Mouse (Mus musculus) CH12.LX (cell line): ENCODE data around the gene Zfp212. TPM values are rescaled to one million over a fixed set of nuclear protein-coding genes. Genes with fewer than 3 reads are reported as not detected.

Experiments
- DNase-seq: peaks from one replicate; pipeline ENCODE4 v3.0.0-alpha.2; 2013; ENCODE audit errors: extremely low read depth
- H3K27ac ChIP-seq: 2 replicates; pipeline ENCODE4 v1.5.1; 2012; ENCODE audit warnings: low read depth, mild to moderate bottlenecking, control low read depth, moderate library complexity; ENCODE audit not compliant: insufficient read depth
- H3K27me3 ChIP-seq: replicated peaks from 2 replicates; pipeline ENCODE3; 2012; ENCODE audit warnings: inconsistent platforms
- H3K36me3 ChIP-seq, 2 experiments: replicated peaks in 1 of 2; 2 replicates each; pipeline versions ENCODE3 to v1.6.1; 2012; ENCODE audit warnings: inconsistent platforms in 1 of 2, low read length in 1 of 2, mild to moderate bottlenecking in 1 of 2, mixed read lengths in 1 of 2, moderate library complexity in 1 of 2; ENCODE audit not compliant: control insufficient read depth in 1 of 2, insufficient read depth in 1 of 2
- H3K4me1 ChIP-seq, 2 experiments: 2 replicates each; pipeline ENCODE4 v1.6.1; 2012; ENCODE audit warnings: inconsistent platforms in 1 of 2, moderate library complexity in 1 of 2; ENCODE audit not compliant: insufficient read depth in 2 of 2, control insufficient read depth in 1 of 2
- H3K4me2 ChIP-seq: 2 replicates; pipeline ENCODE4 v1.6.1; 2012; ENCODE audit warnings: low read depth, mild to moderate bottlenecking, control low read depth; ENCODE audit not compliant: poor library complexity, insufficient read depth, severe bottlenecking
- H3K4me3 ChIP-seq, 3 experiments: fragments of 150-350 bp in 1 of 3; sonication (generic) in 1 of 3; replicated peaks in 1 of 3; 2 replicates each; pipeline versions ENCODE3 to v1.5.1; 2011 to 2012; ENCODE audit warnings: low read depth in 2 of 3, low read length in 2 of 3, mild to moderate bottlenecking in 2 of 3, moderate library complexity in 2 of 3, control low read depth in 1 of 3, improper control_type of control experiment in 1 of 3, inconsistent platforms in 1 of 3, mixed read lengths in 1 of 3; ENCODE audit not compliant: poor library complexity in 1 of 3
- H3K79me2 ChIP-seq: replicated peaks from 2 replicates; pipeline ENCODE4 v1.6.1; 2012; ENCODE audit warnings: mild to moderate bottlenecking, moderate library complexity; ENCODE audit not compliant: control insufficient read depth, poor library complexity, insufficient read depth, severe bottlenecking; ENCODE audit errors: extremely low read depth
- H3K9ac ChIP-seq: 2 replicates; pipeline ENCODE4 v1.6.1; 2012; ENCODE audit warnings: low read depth, mild to moderate bottlenecking, control low read depth, moderate library complexity; ENCODE audit not compliant: insufficient read depth
- H3K9me3 ChIP-seq: replicated peaks from 2 replicates; pipeline ENCODE3; 2012; ENCODE audit warnings: low read length, inconsistent platforms, mixed read lengths
- BHLHE40 ChIP-seq: IDR thresholded peaks from 2 replicates; pipeline ENCODE4 v1.6.1; 2011; ENCODE audit warnings: mild to moderate bottlenecking, low read depth, low read length, improper control_type of control experiment
- CHD1 ChIP-seq: IDR thresholded peaks from 2 replicates; pipeline ENCODE4 v1.6.1; 2012; ENCODE audit warnings: low read depth, low read length, improper control_type of control experiment, inconsistent platforms
- CHD2 ChIP-seq: IDR thresholded peaks from 2 replicates; pipeline ENCODE4 v1.6.1; 2011; ENCODE audit warnings: low read length, improper control_type of control experiment
- E2F4 ChIP-seq: IDR thresholded peaks from 2 replicates; pipeline ENCODE4 v1.6.1; 2011; ENCODE audit warnings: low read depth, low read length, improper control_type of control experiment; ENCODE audit not compliant: insufficient replicate concordance
- ELF1 ChIP-seq: IDR thresholded peaks from 2 replicates; pipeline ENCODE4 v1.6.1; 2014; ENCODE audit warnings: low read depth, mild to moderate bottlenecking, inconsistent platforms, low read length, improper control_type of control experiment
- ETS1 ChIP-seq: conservative IDR thresholded peaks from 2 replicates; pipeline ENCODE4 v1.6.1; 2012; ENCODE audit warnings: low read depth, mild to moderate bottlenecking, inconsistent platforms, low read length, improper control_type of control experiment, moderate library complexity
- GABPA ChIP-seq: IDR thresholded peaks from 2 replicates; pipeline ENCODE4 v1.6.1; 2012; ENCODE audit warnings: low read depth, low read length, improper control_type of control experiment, inconsistent platforms; ENCODE audit not compliant: insufficient replicate concordance
- HCFC1 ChIP-seq: IDR thresholded peaks from 2 replicates; pipeline ENCODE4 v1.6.1; 2012; ENCODE audit warnings: low read depth, mild to moderate bottlenecking, inconsistent platforms, low read length, improper control_type of control experiment
- IRF4 ChIP-seq: IDR thresholded peaks from 2 replicates; pipeline ENCODE4 v1.6.1; 2014; ENCODE audit warnings: low read depth, mild to moderate bottlenecking, inconsistent platforms, low read length, improper control_type of control experiment
- JUN ChIP-seq: IDR thresholded peaks from 2 replicates; pipeline ENCODE4 v1.6.1; 2011; ENCODE audit warnings: low read depth, mild to moderate bottlenecking, low read length, improper control_type of control experiment, moderate library complexity; ENCODE audit not compliant: insufficient read depth
- JUND ChIP-seq: conservative IDR thresholded peaks from 2 replicates; pipeline ENCODE4 v1.6.1; 2011; ENCODE audit warnings: low read depth, low read length, improper control_type of control experiment
- MAX ChIP-seq: IDR thresholded peaks from 2 replicates; pipeline ENCODE4 v1.6.1; 2011; ENCODE audit warnings: low read length, improper control_type of control experiment
- MAZ ChIP-seq: IDR thresholded peaks from 2 replicates; pipeline ENCODE4 v1.6.1; 2012; ENCODE audit warnings: low read depth, mild to moderate bottlenecking, inconsistent platforms, low read length, improper control_type of control experiment, moderate library complexity
- MEF2A ChIP-seq: IDR thresholded peaks from 2 replicates; pipeline ENCODE4 v1.6.1; 2014; ENCODE audit warnings: low read depth, mild to moderate bottlenecking, inconsistent platforms, low read length, improper control_type of control experiment, borderline replicate concordance
- MXI1 ChIP-seq: IDR thresholded peaks from 2 replicates; pipeline ENCODE4 v1.6.1; 2011; ENCODE audit warnings: mild to moderate bottlenecking, low read depth, low read length, improper control_type of control experiment
- MYC ChIP-seq: IDR thresholded peaks from 2 replicates; pipeline ENCODE4 v1.6.1; 2011; ENCODE audit warnings: low read depth, mild to moderate bottlenecking, improper control_type of control experiment, low read length
- NELFE ChIP-seq: IDR thresholded peaks from 2 replicates; pipeline ENCODE4 v1.6.1; 2011; ENCODE audit warnings: low read depth, low read length, improper control_type of control experiment
- NRF1 ChIP-seq: IDR thresholded peaks from 2 replicates; pipeline ENCODE4 v1.6.1; 2014; ENCODE audit warnings: low read depth, mild to moderate bottlenecking, inconsistent platforms, low read length, improper control_type of control experiment, moderate library complexity
- PAX5 ChIP-seq: IDR thresholded peaks from 2 replicates; pipeline ENCODE4 v1.6.1; 2012; ENCODE audit warnings: low read length, inconsistent platforms, mixed read lengths
- POLR2A ChIP-seq: IDR thresholded peaks from 2 replicates; pipeline ENCODE4 v1.6.1; 2011; ENCODE audit warnings: low read depth, mild to moderate bottlenecking, improper control_type of control experiment, low read length
- POLR2AphosphoS2 ChIP-seq: IDR thresholded peaks from 2 replicates; pipeline ENCODE4 v1.6.1; 2011; ENCODE audit warnings: low read depth, low read length, improper control_type of control experiment
- RAD21 ChIP-seq: IDR thresholded peaks from 2 replicates; pipeline ENCODE4 v1.6.1; 2011; ENCODE audit warnings: low read depth, mild to moderate bottlenecking, low read length, improper control_type of control experiment, moderate library complexity
- RCOR1 ChIP-seq: conservative IDR thresholded peaks from 2 replicates; pipeline ENCODE4 v1.6.1; 2012; ENCODE audit warnings: low read depth, mild to moderate bottlenecking, inconsistent platforms, low read length, improper control_type of control experiment
- SMC3 ChIP-seq: IDR thresholded peaks from 2 replicates; pipeline ENCODE4 v1.6.1; 2011; ENCODE audit warnings: low read depth, low read length, improper control_type of control experiment
- TBP ChIP-seq: conservative IDR thresholded peaks from 2 replicates; pipeline ENCODE4 v1.6.1; 2011; ENCODE audit warnings: low read depth, low read length, improper control_type of control experiment
- UBTF ChIP-seq: IDR thresholded peaks from 2 replicates; pipeline ENCODE4 v1.6.1; 2012; ENCODE audit warnings: low read depth, mild to moderate bottlenecking, inconsistent platforms, low read length, improper control_type of control experiment, moderate library complexity
- USF1 ChIP-seq: IDR thresholded peaks from 2 replicates; pipeline ENCODE4 v1.6.1; 2014; ENCODE audit warnings: low read depth, mild to moderate bottlenecking, inconsistent platforms, low read length, improper control_type of control experiment
- USF2 ChIP-seq: conservative IDR thresholded peaks from 2 replicates; pipeline ENCODE4 v1.6.1; 2011; ENCODE audit warnings: low read depth, low read length, improper control_type of control experiment
- ZC3H11A ChIP-seq: IDR thresholded peaks from 2 replicates; pipeline ENCODE4 v1.6.1; 2012; ENCODE audit warnings: low read depth, mild to moderate bottlenecking, inconsistent platforms, low read length, improper control_type of control experiment
- ZKSCAN1 ChIP-seq: IDR thresholded peaks from 2 replicates; pipeline ENCODE4 v1.6.1; 2012; ENCODE audit warnings: low read depth, inconsistent platforms, low read length, improper control_type of control experiment, borderline replicate concordance
- ZMIZ1 ChIP-seq: IDR thresholded peaks from 2 replicates; pipeline ENCODE4 v1.6.1; 2012; ENCODE audit warnings: low read depth, mild to moderate bottlenecking, inconsistent platforms, low read length, improper control_type of control experiment
- dilution Hi-C: fragments of 300-500 bp; cut with MboI; formaldehyde crosslinking; loops from 2 replicates; pipeline ENCODE4 v1.14.3; 2020; ENCODE audit warnings: low sequenced_read_pairs; ENCODE audit not compliant: extremely low pct_unique_long_range_greater_than_20kb, extremely low pct_ligation_motif_present
- in situ Hi-C: fragments of 300-500 bp; cut with MboI; formaldehyde crosslinking; loops from 3 replicates; pipeline ENCODE4 v1.14.3; 2019; ENCODE audit warnings: low sequenced_read_pairs, low pct_ligation_motif_present, low pct_unique_long_range_greater_than_20kb, mixed read lengths
- polyA plus RNA-seq: library from polyadenylated mRNA; unstranded; fragments of >175 nt; gene quantifications from 2 replicates; pipeline ENCODE4 v1.2.1, GENCODE M21; 2012; ENCODE audit warnings: low read depth; ENCODE audit not compliant: insufficient read length
- total RNA-seq, 2 experiments: library from RNA; depleted of rRNA; stranded (reverse); fragments of 300-350 nt in 1 of 2; fragments of >200 nt in 1 of 2; gene quantifications; 2 replicates each; pipeline ENCODE4 v1.2.3; 2012 to 2014

The Zfp212 gene
- total and polyA plus RNA-seq, 3 experiments: 5.1 to 12.1 (median 6.3) TPM

DNA sequence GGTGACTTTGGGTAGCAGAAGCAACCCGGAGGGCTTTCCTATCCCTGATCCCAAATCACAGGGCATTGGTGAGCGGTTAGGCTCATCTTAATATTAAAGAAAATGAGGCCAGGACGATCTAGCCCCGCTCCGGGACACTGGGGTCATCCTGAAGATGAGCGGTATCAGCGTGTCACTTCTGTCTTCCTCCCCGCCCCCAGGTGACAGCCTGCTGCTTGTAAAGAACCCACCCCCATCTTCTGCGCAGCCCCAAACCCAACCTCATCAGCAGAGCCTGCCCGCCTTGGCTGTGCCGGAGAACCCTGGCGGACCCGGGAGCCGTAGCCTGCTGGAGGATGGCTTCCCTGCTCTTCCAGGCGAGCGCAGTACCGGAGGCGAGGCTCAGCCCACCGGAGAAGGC lies 15.9 kb upstream of the Zfp212 start:
- dilution Hi-C loops (no loop called here), in situ Hi-C loops (no loop called here)
- H3K27me3 ChIP-seq: no peaks in the 10 kb centered on the region
- no peaks in the 10 kb centered on the region for H3K4me1 ChIP-seq
- H3K4me3 ChIP-seq: no peak overlapping the region
- H3K9me3 ChIP-seq: peaks cover 7% of the 10 kb centered on the region
- H3K9ac ChIP-seq: no peak overlapping the region
- no peak for TF ChIP-seq POLR2A
- no peak for TF ChIP-seq UBTF
- TF ChIP-seq IRF4: no peak
- TF ChIP-seq MXI1: no peak
- no peak for TF ChIP-seq JUND
- TF ChIP-seq BHLHE40: no peak
- no peak for TF ChIP-seq ZC3H11A
- no peak for TF ChIP-seq RCOR1
- no peak for TF ChIP-seq ZMIZ1
- TF ChIP-seq MEF2A: no peak
- no peak for TF ChIP-seq RAD21
- no peak for TF ChIP-seq E2F4
- TF ChIP-seq POLR2AphosphoS2: no peak
- TF ChIP-seq SMC3: no peak
- no peak for TF ChIP-seq ETS1
- no peak for TF ChIP-seq PAX5
- TF ChIP-seq CHD1: no peak
- TF ChIP-seq HCFC1: no peak
- TF ChIP-seq USF2: no peak
- no peaks in the 10 kb centered on the region for H3K79me2 ChIP-seq
- peaks cover 48 to 92% of the 10 kb centered on the region in 2 experiments for H3K36me3 ChIP-seq
- H3K27ac ChIP-seq: no peak overlapping the region
- no peak for DNase-seq
- H3K4me2 ChIP-seq: no peak overlapping the region

DNA sequence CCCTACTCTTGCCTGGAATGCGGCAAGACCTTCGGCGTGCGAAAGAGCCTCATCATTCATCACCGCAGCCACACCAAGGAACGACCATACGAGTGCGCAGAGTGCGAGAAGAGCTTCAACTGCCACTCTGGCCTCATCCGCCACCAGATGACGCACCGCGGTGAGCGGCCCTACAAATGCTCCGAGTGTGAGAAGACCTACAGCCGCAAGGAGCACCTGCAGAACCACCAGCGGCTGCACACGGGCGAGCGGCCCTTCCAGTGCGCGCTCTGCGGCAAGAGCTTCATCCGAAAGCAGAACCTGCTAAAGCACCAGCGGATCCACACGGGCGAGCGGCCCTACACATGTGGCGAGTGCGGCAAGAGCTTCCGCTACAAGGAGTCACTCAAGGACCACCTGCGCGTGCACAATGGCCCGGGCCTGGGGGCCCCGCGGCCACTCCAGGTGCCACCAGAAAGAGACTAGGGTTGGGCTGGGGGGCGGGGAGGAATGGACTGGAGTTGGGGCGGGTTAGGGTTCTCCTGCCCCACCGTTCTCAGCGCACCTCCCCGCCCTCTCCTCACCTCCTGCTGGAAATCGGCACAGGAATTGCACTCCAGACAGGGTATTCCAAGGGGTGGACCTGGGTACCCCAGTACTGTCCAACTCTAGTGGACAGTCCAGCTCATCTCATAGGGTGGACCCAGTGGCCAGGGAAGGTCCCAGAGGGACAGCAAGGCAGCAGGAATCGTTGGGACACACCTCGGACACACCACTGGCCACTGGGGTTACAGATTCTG lies 15.2 kb upstream of the Zfp212 start:
- no peak overlapping the region for H3K9ac ChIP-seq
- DNase-seq: no peak
- TF ChIP-seq JUN (no peak), NRF1 (no peak), NELFE (no peak), ZC3H11A (no peak), MYC (no peak), USF1 (no peak), ZMIZ1 (no peak), TBP (no peak), CHD2 (no peak), GABPA (no peak), MAZ (no peak), POLR2AphosphoS2 (no peak), BHLHE40 (no peak), ELF1 (no peak), ZKSCAN1 (no peak), HCFC1 (no peak), UBTF (no peak), MAX (no peak), MXI1 (no peak)
- TF ChIP-seq, all 38 proteins: peak for 0
- no peak overlapping the region for H3K4me2 ChIP-seq
- no peak overlapping the region for H3K4me3 ChIP-seq
- H3K4me1 ChIP-seq: no peaks in the 10 kb centered on the region
- in situ Hi-C loops: no loop called here
- peaks cover 48 to 86% of the 10 kb centered on the region in 2 experiments for H3K36me3 ChIP-seq
- H3K9me3 ChIP-seq: peaks cover 7% of the 10 kb centered on the region
- dilution Hi-C loops: no loop called here
- H3K27me3 ChIP-seq: no peaks in the 10 kb centered on the region
- H3K79me2 ChIP-seq: no peaks in the 10 kb centered on the region
- H3K27ac ChIP-seq: no peak overlapping the region
